Mouse (Mus musculus) monocyte, adult 5-6 weeks (primary cell): ENCODE measurements around the gene Nxph1. TPM values are rescaled to one million over a fixed set of nuclear protein-coding genes. Genes with fewer than 3 reads are reported as not detected.

Experiments used
- ATAC-seq: fragments of 153-309, 156-312 bp; replicated peaks from 2 replicates; pipeline ENCODE4 v1.8.0; 2017; ENCODE audit warnings: mild to moderate bottlenecking; ENCODE audit not compliant: low TSS enrichment, insufficient number of reproducible peaks, severe bottlenecking, poor library complexity, low FRiP score
- total RNA-seq: library from RNA; stranded (forward); fragments of 200-1000, 200-491, 200-594 nt; gene quantifications from 3 replicates; pipeline ENCODE4 v1.2.3, GENCODE M21; 2017

Gene Nxph1
- total RNA-seq, 1 experiment from 2014 or later = not detected

GRCm38 (mm10) chr6:8958081-8958919 lies 10.1 kb downstream of the Nxph1 start:
- no peak for ATAC-seq

GRCm38 (mm10) chr6:8959810-8960209 lies 11.6 kb downstream of the Nxph1 start:
- no peak for ATAC-seq

GRCm38 (mm10) chr6:8970576-8970975 lies 22.3 kb downstream of the Nxph1 start:
- no peak for ATAC-seq

- ATAC-seq = no peak
These were observed 31.1 kb downstream of the Nxph1 start for GRCm38 (mm10) chr6:8979237-8979871.

- no peak for ATAC-seq
These were observed 48.2 kb downstream of the Nxph1 start for GRCm38 (mm10) chr6:8996301-8996943.

- ATAC-seq = no peak
These were observed 49.1 kb downstream of the Nxph1 start for GRCm38 (mm10) chr6:8997326-8997725.

GRCm38 (mm10) chr6:9002686-9003085 lies 54.5 kb downstream of the Nxph1 start:
- no peak for ATAC-seq

- ATAC-seq = no peak
These were observed 78.4 kb downstream of the Nxph1 start for GRCm38 (mm10) chr6:9026631-9027030.

- no peak for ATAC-seq
These were observed 78.9 kb downstream of the Nxph1 start for GRCm38 (mm10) chr6:9027146-9027545.

GRCm38 (mm10) chr6:9028501-9028900 lies 80.3 kb downstream of the Nxph1 start:
- no peak for ATAC-seq

GRCm38 (mm10) chr6:9039286-9039685 lies 91.1 kb downstream of the Nxph1 start:
- no peak for ATAC-seq

- no peak for ATAC-seq
These were observed 92.8 kb downstream of the Nxph1 start for GRCm38 (mm10) chr6:9040991-9041390.

- no peak for ATAC-seq
These were observed 94.2 kb downstream of the Nxph1 start for GRCm38 (mm10) chr6:9042391-9042790.

- ATAC-seq = no peak
These were observed 98.6 kb downstream of the Nxph1 start for GRCm38 (mm10) chr6:9046815-9047214.

GRCm38 (mm10) chr6:9061261-9062105 lies 113.3 kb downstream of the Nxph1 start:
- ATAC-seq = no peak

GRCm38 (mm10) chr6:9066435-9066834 lies 118.2 kb downstream of the Nxph1 start:
- ATAC-seq = no peak

- no peak for ATAC-seq
These were observed 121.7 kb downstream of the Nxph1 start for GRCm38 (mm10) chr6:9069913-9070312.

- no peak for ATAC-seq
These were observed 128.2 kb downstream of the Nxph1 start for GRCm38 (mm10) chr6:9076463-9076862.
